Mouse (Mus musculus): Measurements from ENCODE around the gene Cdkl3. TPM values are rescaled to one million over a fixed set of nuclear protein-coding genes. Genes with fewer than 3 reads are reported as not detected.
A peak's percentile ranks its signal among the peaks of the same experiment; 100 is the strongest.
"Not testable (repeated sequence)": the region's sequence is repeated elsewhere in the genome, so short reads cannot be mapped to it uniquely, and the experiment has no call there.

Gene Cdkl3
- polyA plus RNA-seq, 1 experiment from 2014 or later, result 29.4 TPM

- not testable (repeated sequence) for H3K27ac ChIP-seq (ENCODE audit: low read depth, low read length); H3K4me3 ChIP-seq (ENCODE audit: low read length); H3K9ac ChIP-seq (ENCODE audit: low read depth, low read length); H3K27me3 ChIP-seq (replicated peaks; ENCODE audit: control insufficient read depth, insufficient read depth, low read length); H3K4me2 ChIP-seq (ENCODE audit: low read length); ATAC-seq; H3K4me1 ChIP-seq (ENCODE audit: control insufficient read depth, insufficient read depth, low read depth, low read length); H3K9me3 ChIP-seq (ENCODE audit: control insufficient read depth, low read length)
- H3K36me3 ChIP-seq (ENCODE audit: control insufficient read depth, insufficient read depth, low read length), result peaks cover 39% of the 10 kb centered on the region
- WGBS, result 97% methylated on average over 6 of the region's 6 CpGs
Observed at GRCm38 (mm10) chr11:52116117-52116516, 112.1 kb downstream of the Cdkl3 start.

GRCm38 (mm10) chr11:52117156-52117555 lies 113.1 kb downstream of the Cdkl3 start:
- H3K27ac ChIP-seq (ENCODE audit: low read depth, low read length), result no peak overlapping the region
- no peaks in the 10 kb centered on the region for H3K4me1 ChIP-seq (ENCODE audit: control insufficient read depth, insufficient read depth, low read depth, low read length)
- ATAC-seq, result no peak
- H3K9ac ChIP-seq (ENCODE audit: low read depth, low read length), result no peak overlapping the region
- peaks cover 49% of the 10 kb centered on the region for H3K36me3 ChIP-seq (ENCODE audit: control insufficient read depth, insufficient read depth, low read length)
- WGBS, result 95% methylated on average over 7 of the region's 7 CpGs
- no peak overlapping the region for H3K4me2 ChIP-seq (ENCODE audit: low read length)
- no peak overlapping the region for H3K4me3 ChIP-seq (ENCODE audit: low read length)
- no peaks in the 10 kb centered on the region for H3K9me3 ChIP-seq (ENCODE audit: control insufficient read depth, low read length)
- H3K27me3 ChIP-seq (replicated peaks; ENCODE audit: control insufficient read depth, insufficient read depth, low read length), result no peaks in the 10 kb centered on the region

GRCm38 (mm10) chr11:52120415-52120814 lies 116.4 kb downstream of the Cdkl3 start:
- not testable (repeated sequence) for H3K9me3 ChIP-seq (ENCODE audit: control insufficient read depth, low read length); H3K4me2 ChIP-seq (ENCODE audit: low read length); H3K27me3 ChIP-seq (replicated peaks; ENCODE audit: control insufficient read depth, insufficient read depth, low read length); ATAC-seq; H3K4me3 ChIP-seq (ENCODE audit: low read length); H3K9ac ChIP-seq (ENCODE audit: low read depth, low read length); H3K27ac ChIP-seq (ENCODE audit: low read depth, low read length); H3K4me1 ChIP-seq (ENCODE audit: control insufficient read depth, insufficient read depth, low read depth, low read length)
- peaks cover 62% of the 10 kb centered on the region for H3K36me3 ChIP-seq (ENCODE audit: control insufficient read depth, insufficient read depth, low read length)

- 91% methylated on average over 6 of the region's 6 CpGs for WGBS
- no peak for ATAC-seq
- H3K36me3 ChIP-seq (ENCODE audit: control insufficient read depth, insufficient read depth, low read length), result peaks cover 58% of the 10 kb centered on the region
Observed at GRCm38 (mm10) chr11:52122045-52122444, 118.0 kb downstream of the Cdkl3 start.

GRCm38 (mm10) chr11:52124468-52124867 lies 120.4 kb downstream of the Cdkl3 start:
- Histone ChIP-seq H3K36me3 (ENCODE audit: control insufficient read depth, insufficient read depth, low read length) (peaks cover 39% of the 10 kb centered on the region), H3K27ac (ENCODE audit: low read depth, low read length) (no peak overlapping the region), H3K9me3 (ENCODE audit: control insufficient read depth, low read length) (no peaks in the 10 kb centered on the region), H3K4me1 (ENCODE audit: control insufficient read depth, insufficient read depth, low read depth, low read length) (no peaks in the 10 kb centered on the region; the same call in 1 of the 2 replicates), H3K9ac (ENCODE audit: low read depth, low read length) (no peak overlapping the region), H3K27me3 (replicated peaks; ENCODE audit: control insufficient read depth, insufficient read depth, low read length) (no peaks in the 10 kb centered on the region), H3K4me3 (ENCODE audit: low read length) (no peak overlapping the region), H3K4me2 (ENCODE audit: low read length) (no peak overlapping the region)
- WGBS, result 93% methylated on average over 4 of the region's 4 CpGs
- ATAC-seq, result no peak

More at GRCm38 (mm10) chr11:52122045-52122444, 118.0 kb downstream of the Cdkl3 start:
- no peaks in the 10 kb centered on the region for H3K9me3 ChIP-seq (ENCODE audit: control insufficient read depth, low read length)
- no peak overlapping the region for H3K4me2 ChIP-seq (ENCODE audit: low read length)
- H3K4me3 ChIP-seq (ENCODE audit: low read length), result no peak overlapping the region
- H3K27ac ChIP-seq (ENCODE audit: low read depth, low read length), result no peak overlapping the region
- H3K27me3 ChIP-seq (replicated peaks; ENCODE audit: control insufficient read depth, insufficient read depth, low read length), result no peaks in the 10 kb centered on the region
- H3K4me1 ChIP-seq (ENCODE audit: control insufficient read depth, insufficient read depth, low read depth, low read length), result no peaks in the 10 kb centered on the region
- no peak overlapping the region for H3K9ac ChIP-seq (ENCODE audit: low read depth, low read length)

- Histone ChIP-seq H3K4me3 (ENCODE audit: low read length) (no peak overlapping the region), H3K4me2 (ENCODE audit: low read length) (no peak overlapping the region), H3K4me1 (ENCODE audit: control insufficient read depth, insufficient read depth, low read depth, low read length) (no peaks in the 10 kb centered on the region; the same call in 1 of the 2 replicates), H3K9ac (ENCODE audit: low read depth, low read length) (no peak overlapping the region), H3K9me3 (ENCODE audit: control insufficient read depth, low read length) (no peaks in the 10 kb centered on the region), H3K27ac (ENCODE audit: low read depth, low read length) (no peak overlapping the region), H3K27me3 (replicated peaks; ENCODE audit: control insufficient read depth, insufficient read depth, low read length) (no peaks in the 10 kb centered on the region), H3K36me3 (ENCODE audit: control insufficient read depth, insufficient read depth, low read length) (peaks cover 15% of the 10 kb centered on the region)
- no peak for ATAC-seq
- 68% methylated on average over 3 of the region's 3 CpGs for WGBS
Observed at GRCm38 (mm10) chr11:52127169-52127568, 123.1 kb downstream of the Cdkl3 start.

GRCm38 (mm10) chr11:52127760-52128159 lies 123.7 kb downstream of the Cdkl3 start:
- 80% methylated on average over 5 of the region's 5 CpGs for WGBS
- no peak overlapping the region for H3K4me3 ChIP-seq (ENCODE audit: low read length)
- no peaks in the 10 kb centered on the region for H3K27me3 ChIP-seq (replicated peaks; ENCODE audit: control insufficient read depth, insufficient read depth, low read length)
- no peaks in the 10 kb centered on the region; the same call in 1 of the 2 replicates for H3K4me1 ChIP-seq (ENCODE audit: control insufficient read depth, insufficient read depth, low read depth, low read length)
- peaks cover 9% of the 10 kb centered on the region; the same call in 1 of the 2 replicates for H3K36me3 ChIP-seq (ENCODE audit: control insufficient read depth, insufficient read depth, low read length)
- no peak overlapping the region for H3K4me2 ChIP-seq (ENCODE audit: low read length)
- no peak overlapping the region for H3K27ac ChIP-seq (ENCODE audit: low read depth, low read length)
- ATAC-seq, result no peak
- H3K9ac ChIP-seq (ENCODE audit: low read depth, low read length), result no peak overlapping the region
- no peaks in the 10 kb centered on the region for H3K9me3 ChIP-seq (ENCODE audit: control insufficient read depth, low read length)

GRCm38 (mm10) chr11:52128316-52129061 lies 124.5 kb downstream of the Cdkl3 start:
- WGBS, result 60% methylated on average over 5 of the region's 5 CpGs
- 0 out of 2 replicates have a peak, but pooled peaks have one; percentile 18 for ATAC-seq
- no peak overlapping the region for H3K27ac ChIP-seq (ENCODE audit: low read depth, low read length)
- no peaks in the 10 kb centered on the region; the same call in 1 of the 2 replicates for H3K4me1 ChIP-seq (ENCODE audit: control insufficient read depth, insufficient read depth, low read depth, low read length)
- H3K4me2 ChIP-seq (ENCODE audit: low read length), result no peak overlapping the region
- no peaks in the 10 kb centered on the region for H3K27me3 ChIP-seq (replicated peaks; ENCODE audit: control insufficient read depth, insufficient read depth, low read length)
- no peak overlapping the region for H3K9ac ChIP-seq (ENCODE audit: low read depth, low read length)
- no peaks in the 10 kb centered on the region for H3K9me3 ChIP-seq (ENCODE audit: control insufficient read depth, low read length)
- no peak overlapping the region for H3K4me3 ChIP-seq (ENCODE audit: low read length)
- H3K36me3 ChIP-seq (ENCODE audit: control insufficient read depth, insufficient read depth, low read length), result peaks cover 9% of the 10 kb centered on the region; the same call in 1 of the 2 replicates

GRCm38 (mm10) chr11:52129171-52129570 lies 125.2 kb downstream of the Cdkl3 start:
- H3K36me3 ChIP-seq (ENCODE audit: control insufficient read depth, insufficient read depth, low read length), result peaks cover 8% of the 10 kb centered on the region; the same call in 1 of the 2 replicates
- ATAC-seq, result no peak
- no peaks in the 10 kb centered on the region; the same call in 1 of the 2 replicates for H3K4me1 ChIP-seq (ENCODE audit: control insufficient read depth, insufficient read depth, low read depth, low read length)
- 38% methylated on average over 3 of the region's 3 CpGs for WGBS
- H3K4me3 ChIP-seq (ENCODE audit: low read length), result no peak overlapping the region
- H3K9ac ChIP-seq (ENCODE audit: low read depth, low read length), result no peak overlapping the region
- H3K27ac ChIP-seq (ENCODE audit: low read depth, low read length), result 0 out of 2 replicates have a peak overlapping the region, but pooled peaks have one; percentile 23
- H3K27me3 ChIP-seq (replicated peaks; ENCODE audit: control insufficient read depth, insufficient read depth, low read length), result no peaks in the 10 kb centered on the region
- H3K4me2 ChIP-seq (ENCODE audit: low read length), result no peak overlapping the region
- no peaks in the 10 kb centered on the region for H3K9me3 ChIP-seq (ENCODE audit: control insufficient read depth, low read length)
